Mouse (Mus musculus) kidney, postnatal 10 days (tissue): ENCODE measurements around the gene Gm10277.

Experiments
- DNase-seq: peaks from one replicate; pipeline ENCODE4 v3.0.0; 2021; ENCODE audit warnings: mixed read lengths

Gene Gm10277

DNA sequence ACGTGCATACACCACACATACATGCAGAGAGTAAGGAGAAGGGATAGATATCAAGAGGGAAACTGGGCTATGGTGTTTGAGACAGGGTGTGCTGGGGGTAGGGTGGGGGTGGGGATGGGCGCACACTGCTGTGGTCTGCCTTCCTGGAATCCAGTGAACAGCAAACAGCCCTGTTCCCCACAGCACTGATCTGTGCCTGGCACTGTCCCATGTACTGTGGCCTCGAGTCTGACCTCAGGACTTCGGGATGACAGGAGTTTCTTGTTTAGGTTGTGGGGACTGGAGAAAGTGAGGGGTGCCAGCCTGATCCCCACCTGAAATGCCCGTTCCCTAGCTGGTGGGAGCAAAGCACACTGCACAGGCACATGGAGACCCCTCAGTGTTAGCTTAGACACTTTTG is at the start of gene Gm10277:
Gene Gm10277, minus strand, starts transcription at position 41 of the 400 bp plus-strand sequence.
- peak; percentile 8 for DNase-seq

- peak; percentile 53 for DNase-seq
Measured at GRCm38 (mm10) chr11:77836751-77837150, 49.2 kb upstream of the Gm10277 start.

- no peak for DNase-seq
Measured at GRCm38 (mm10) chr11:77836290-77836689, 48.7 kb upstream of the Gm10277 start.

DNA sequence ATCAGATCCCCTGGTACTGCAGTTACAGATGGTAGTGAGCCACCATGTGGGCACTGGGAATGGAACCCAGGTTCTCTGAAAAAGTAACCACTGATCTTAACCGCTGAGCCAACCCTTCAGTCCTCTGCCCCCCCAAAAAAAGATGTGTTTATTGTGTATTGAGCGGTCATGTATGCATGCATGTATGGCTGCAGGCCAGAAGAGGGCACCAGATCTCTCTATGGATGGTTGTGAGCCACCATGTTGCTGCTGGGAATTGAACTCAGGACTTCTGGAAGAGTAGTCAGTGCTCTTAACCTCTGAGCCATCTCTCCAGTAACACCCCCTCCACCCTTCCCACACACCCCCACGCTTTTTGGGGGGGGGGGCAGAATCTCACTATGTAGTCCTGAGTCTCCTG is 47.6 kb upstream of the Gm10277 start:
- DNase-seq: no peak

DNA sequence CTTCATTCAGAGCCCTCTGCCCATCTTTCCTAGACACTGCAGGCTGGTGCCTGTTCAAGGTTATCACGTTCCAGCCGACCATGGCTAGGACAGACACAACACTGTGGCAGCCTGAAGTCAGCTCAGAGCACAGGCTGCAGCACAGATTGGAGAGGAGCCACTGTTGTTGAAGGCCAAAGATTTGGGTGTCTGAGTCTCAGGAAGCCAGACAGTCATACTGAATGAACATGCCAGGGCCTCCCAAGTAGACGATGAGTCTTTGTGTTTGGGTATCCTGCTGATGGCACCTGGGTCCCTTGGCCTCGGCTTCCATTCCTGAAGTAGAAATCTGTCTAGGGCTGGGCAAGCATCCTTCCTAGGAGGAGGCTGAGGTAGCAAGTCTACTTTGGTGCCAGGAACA is 45.0 kb upstream of the Gm10277 start:
- no peak for DNase-seq

DNA sequence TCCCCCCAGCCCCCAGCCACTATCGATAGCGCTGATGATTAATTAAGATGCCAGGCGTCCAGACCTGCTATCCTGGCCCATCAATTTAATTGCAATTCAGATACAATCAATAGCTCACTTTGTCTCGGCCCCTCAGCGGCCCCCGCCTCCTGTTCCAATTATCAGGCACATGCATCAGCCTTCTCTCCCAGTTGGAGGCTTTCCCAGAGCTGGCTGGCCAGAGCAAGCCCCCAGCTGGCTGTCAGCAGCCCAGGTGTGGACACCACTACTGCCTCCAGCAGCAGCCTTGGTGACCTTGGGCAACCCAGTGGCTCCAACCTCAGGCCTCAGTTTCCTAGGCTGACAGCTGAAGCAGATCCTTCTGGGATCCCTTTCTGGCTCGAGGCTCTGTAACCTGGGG is 43.3 kb upstream of the Gm10277 start:
- no peak for DNase-seq

- DNase-seq: peak; percentile 50
Measured at GRCm38 (mm10) chr11:77829043-77829841, 41.7 kb upstream of the Gm10277 start.

- DNase-seq: no peak
Measured at GRCm38 (mm10) chr11:77828163-77828562, 40.6 kb upstream of the Gm10277 start.

- peak; percentile 86 for DNase-seq
Measured at GRCm38 (mm10) chr11:77827241-77827995, 39.9 kb upstream of the Gm10277 start.

DNA sequence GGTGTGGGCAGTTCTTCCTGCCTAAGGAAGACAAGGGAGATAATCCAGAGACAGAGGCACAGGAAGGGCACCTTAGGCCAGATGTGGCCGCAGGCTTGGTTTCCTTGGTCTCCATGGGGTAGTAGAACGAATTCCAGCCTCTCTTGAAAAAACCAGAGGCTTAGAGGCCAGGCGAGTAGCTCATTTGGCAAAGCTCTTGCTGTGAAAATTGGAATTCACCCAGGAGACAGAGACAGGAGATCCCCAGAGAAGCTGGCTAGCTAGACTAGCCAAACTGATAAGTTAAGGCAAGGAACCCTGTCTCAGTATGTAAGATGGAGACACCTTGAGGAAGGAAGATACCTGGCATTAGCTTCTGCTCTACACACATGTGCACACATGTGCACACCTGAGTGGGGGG is 38.8 kb upstream of the Gm10277 start:
- DNase-seq: no peak

- peak; percentile 77 for DNase-seq
Measured at GRCm38 (mm10) chr11:77825853-77826252, 38.3 kb upstream of the Gm10277 start.

GRCm38 (mm10) chr11:77822781-77823180 is 35.2 kb upstream of the Gm10277 start:
- DNase-seq: peak; percentile 80

DNA sequence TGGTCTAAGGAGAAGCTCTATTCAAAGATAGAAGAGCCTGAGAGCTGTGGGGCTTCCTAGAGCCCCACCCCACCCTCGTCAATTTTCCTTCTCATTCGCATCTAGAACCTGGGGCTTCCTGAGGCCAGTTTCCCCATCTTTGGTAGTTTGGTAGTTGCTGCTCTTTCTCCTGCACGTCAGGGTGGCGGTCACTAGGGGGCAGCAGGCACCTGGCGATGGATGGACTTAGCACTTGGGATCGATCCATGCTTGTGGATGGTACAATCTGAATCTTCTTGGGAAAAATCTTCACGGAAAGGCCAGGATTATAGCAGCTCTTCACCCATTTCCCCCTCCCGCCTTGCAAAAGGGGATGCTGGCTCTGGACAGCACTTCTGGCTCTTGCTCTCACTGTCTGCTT is 34.1 kb upstream of the Gm10277 start:
- peak; percentile 67 for DNase-seq

DNA sequence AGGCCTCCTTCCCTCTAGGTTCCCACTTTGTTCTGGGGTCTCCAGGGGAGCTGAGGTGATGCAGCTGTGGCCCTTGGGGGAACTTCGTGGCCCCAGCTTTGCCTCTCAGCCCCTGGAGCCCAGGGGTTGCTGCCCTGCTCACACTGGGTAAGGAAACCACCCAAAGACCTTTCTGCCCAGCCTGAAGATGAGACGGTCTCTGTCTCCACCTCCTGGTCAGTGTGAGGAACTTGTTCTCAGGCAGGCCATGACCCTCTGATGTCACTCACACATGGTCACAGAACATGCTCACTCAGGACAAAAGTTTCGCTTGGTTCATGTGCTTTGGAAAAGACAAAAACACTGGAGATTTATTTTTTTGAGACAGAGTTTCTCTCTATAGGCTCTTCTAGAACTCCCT is 28.5 kb upstream of the Gm10277 start:
- peak; percentile 79 for DNase-seq

GRCm38 (mm10) chr11:77813969-77814368 is 26.4 kb upstream of the Gm10277 start:
- DNase-seq: no peak

- no peak for DNase-seq
Measured at GRCm38 (mm10) chr11:77810018-77810417, 22.5 kb upstream of the Gm10277 start.

DNA sequence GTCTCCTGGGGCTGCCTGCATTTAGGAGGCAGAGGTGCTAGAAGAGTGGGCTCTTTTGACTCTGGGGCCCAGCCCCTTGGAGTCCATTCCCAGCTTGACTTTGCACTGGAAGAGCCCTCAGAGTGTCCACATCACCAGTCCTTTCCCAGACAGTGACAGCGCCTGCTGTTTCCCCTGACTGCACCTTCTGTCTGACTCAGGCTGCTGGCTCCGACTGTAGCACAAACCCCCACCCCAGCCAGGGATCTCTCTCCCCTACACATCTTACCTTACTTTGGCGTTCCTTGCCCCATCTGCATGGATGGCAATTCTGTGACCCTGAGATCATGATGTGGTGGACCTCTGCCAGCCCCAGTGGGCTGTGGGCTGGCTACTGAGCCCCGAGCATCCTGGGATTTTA is 21.7 kb upstream of the Gm10277 start:
- DNase-seq: no peak

GRCm38 (mm10) chr11:77808051-77808465 is 20.5 kb upstream of the Gm10277 start:
- no peak for DNase-seq

DNA sequence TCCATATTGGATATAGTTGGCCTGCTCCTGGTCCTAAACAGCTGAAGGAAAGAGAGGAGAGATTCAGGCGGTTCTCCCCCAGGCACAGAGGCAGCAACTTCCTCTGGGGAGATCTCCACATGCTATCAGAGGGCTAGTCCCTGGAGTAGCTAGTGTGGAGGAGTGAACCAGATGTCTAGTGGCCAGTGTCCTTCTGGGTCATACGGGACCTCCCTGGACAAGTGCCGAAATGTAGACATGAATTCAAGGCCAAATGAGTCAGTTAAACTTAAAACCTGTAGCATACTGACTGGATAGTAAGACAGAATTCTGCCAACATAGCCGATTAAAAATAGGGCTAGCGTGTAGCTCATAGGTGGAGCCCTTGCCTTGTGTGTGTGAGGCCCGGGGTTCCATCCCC is 19.3 kb upstream of the Gm10277 start:
- DNase-seq: no peak

DNA sequence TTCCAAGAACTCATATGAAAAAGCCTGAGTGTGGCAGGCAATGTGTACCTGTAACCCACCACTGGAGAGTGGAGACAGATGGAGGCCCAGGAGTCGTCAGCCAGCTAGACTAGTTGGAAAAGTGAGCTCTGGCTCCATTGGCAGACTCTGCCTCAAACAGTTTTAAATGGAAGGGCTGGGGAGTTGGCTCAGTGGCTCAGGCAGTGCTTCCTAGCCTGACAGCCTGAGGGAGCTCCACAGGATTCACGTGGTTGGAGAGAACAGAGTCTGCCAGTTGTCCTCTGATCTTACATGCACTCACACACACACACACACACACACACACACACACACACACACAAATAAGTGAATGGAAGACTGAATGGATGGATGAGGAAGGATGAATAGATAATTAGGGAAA is 18.7 kb upstream of the Gm10277 start:
- DNase-seq: no peak

- peak; percentile 60 for DNase-seq
Measured at GRCm38 (mm10) chr11:77802341-77802865, 14.9 kb upstream of the Gm10277 start.

DNA sequence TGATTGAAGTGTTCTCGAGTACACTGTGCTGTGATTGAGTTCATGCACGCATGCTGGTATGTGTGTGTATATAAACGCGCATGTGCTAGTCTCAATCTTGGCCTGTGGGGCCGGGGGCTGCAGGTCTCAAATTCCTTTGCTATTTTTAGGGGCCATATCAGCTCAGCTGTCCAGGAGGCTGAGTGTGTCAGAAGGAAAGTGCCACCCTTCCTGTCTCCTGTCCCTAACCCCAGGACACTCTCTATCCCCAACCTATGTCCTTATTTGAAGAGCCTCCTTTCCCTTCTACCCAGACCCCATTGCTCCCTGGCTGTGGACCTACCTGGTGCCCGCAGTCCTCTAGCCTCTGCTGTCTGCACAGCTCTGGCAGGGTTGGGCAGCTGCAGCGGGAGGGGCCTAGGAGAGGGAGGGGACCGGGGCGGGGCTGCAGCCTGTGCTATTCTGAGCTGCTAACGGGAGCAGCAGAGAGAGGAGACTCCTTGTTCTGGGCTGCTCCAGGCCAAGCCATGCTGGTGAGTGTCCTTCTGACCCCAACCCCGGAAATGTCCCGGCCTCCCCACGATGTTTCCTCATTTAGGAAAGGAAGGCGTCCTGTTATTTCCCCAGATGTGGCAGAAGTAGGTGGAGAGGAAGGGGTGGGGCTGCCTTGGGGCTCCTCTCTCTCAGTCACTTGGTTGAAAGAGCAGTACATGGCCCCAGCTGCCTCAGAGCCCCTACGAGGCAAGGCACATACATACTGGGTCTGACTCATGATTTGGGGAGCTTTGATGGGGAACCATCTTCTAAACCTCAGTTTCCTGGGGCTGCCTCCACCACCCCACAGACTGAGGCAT is 13.5 kb upstream of the Gm10277 start:
- DNase-seq: peak; percentile 82

- DNase-seq: no peak
Measured at GRCm38 (mm10) chr11:77800491-77800868, 12.9 kb upstream of the Gm10277 start.
